Mouse (Mus musculus): Measurements from ENCODE around the gene Hist1h2bm. TPM values are rescaled to one million over a fixed set of nuclear protein-coding genes. Genes with fewer than 3 reads are reported as not detected.
"Not testable (repeated sequence)": the region's sequence is repeated elsewhere in the genome, so short reads cannot be mapped to it uniquely, and the experiment has no call there.

Hist1h2bm gene
- polyA plus RNA-seq, 1 experiment from 2014 or later, result not detected

DNA sequence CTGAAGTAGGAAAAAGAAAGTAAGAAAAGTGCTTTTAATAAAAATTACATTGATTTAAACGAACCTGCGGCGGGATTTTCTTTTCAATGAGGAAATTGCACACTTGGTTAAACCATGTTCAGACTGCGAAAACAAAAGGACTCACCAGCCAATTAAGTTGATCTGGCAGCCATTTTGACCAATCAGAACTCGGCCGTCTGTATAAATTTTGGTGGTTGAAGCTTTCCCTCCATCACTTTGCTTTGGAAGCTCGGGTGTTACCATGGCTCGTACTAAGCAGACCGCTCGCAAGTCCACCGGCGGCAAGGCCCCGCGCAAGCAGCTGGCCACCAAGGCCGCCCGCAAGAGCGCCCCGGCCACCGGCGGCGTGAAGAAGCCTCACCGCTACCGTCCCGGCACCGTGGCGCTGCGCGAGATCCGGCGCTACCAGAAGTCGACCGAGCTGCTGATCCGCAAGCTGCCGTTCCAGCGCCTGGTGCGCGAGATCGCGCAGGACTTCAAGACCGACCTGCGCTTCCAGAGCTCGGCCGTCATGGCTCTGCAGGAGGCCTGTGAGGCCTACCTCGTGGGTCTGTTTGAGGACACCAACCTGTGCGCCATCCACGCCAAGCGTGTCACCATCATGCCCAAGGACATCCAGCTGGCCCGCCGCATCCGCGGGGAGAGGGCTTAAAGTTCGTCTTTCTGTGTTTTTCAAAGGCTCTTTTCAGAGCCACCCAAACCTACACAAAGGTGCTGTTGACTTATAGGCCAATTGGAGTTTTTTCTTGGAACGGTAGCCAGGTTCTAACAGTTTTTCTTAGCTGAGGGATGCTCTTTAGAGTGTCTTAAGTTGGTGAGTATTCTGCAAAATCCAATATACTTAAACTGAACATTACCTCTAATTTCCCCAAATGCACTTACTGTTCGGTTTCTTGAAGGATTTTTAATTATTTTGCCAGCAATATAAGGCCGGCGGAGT, 4.2 kb upstream of the Hist1h2bm start, which contains the start of gene Hist1h3h:
Gene Hist1h3h (plus strand): TSS at position 263 of the 961 bp plus-strand sequence.
- in situ Hi-C loops (cut with MboI; ENCODE audit: low pct_unique_long_range_greater_than_20kb), result loop anchor here (10.0 kb wide), 3 partner anchors 553 to 1817 kb away; partner anchors contain the start of genes Abt1, Hist1h2af, Hist1h3g and Hist1h4h
- ATAC-seq, result peak; percentile 23
- H3K27me3 ChIP-seq, result not testable (repeated sequence)
- CTCF ChIA-PET, result interaction anchor here (1.7 kb wide), 1 partner anchor 16 kb away, joined by 4 read pairs; no protein-coding TSS in a partner anchor
- POLR2A ChIA-PET, result interaction anchor here (1.1 to 1.2 kb wide), 2 partner anchors 16 to 19 kb away, joined by 3 read pairs; no protein-coding TSS in a partner anchor
- DNase-seq (ENCODE audit: low read depth, low spot score), result peak; percentile 94

DNA sequence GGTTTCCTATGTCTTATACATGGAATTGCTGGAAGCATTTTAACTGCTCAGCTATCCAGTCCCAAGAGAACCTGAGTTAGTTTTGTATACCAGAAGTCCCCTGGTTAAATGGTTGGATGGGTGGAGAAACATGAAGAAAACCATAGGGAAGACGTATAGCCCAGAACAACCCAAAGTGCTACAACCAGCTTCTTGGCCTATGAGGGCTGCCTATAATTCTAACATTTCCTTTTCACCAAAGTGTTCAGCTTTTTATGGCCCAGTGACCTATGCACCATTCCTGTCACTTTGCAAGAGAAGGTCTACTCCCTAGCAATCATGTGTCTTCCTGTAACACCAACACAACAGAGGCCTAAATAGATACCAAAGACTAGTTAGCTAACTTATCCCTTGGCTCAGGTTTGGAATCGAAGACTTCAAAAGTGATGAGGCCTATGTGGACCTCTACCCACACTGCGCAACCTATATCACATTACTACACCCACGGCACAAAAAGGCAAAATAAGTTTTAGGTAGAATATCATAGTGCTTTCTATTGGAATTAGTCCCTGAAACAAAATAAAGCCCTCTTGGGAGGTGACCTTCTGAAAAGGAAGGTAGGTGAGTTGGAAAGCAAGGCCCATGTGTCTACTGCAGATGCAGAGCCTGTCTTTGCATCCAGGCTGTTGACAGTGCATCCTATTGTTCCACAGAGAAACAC, 3.3 kb upstream of the Hist1h2bm start:
- TF ChIP-seq CTCF (IDR thresholded peaks at IDR 0.05), result no peak
- in situ Hi-C loops (cut with MboI; ENCODE audit: low pct_unique_long_range_greater_than_20kb), result loop anchor here (10.0 kb wide), 3 partner anchors 554 to 1816 kb away; partner anchors contain the start of genes Abt1, Hist1h2af, Hist1h3g and Hist1h4h
- ATAC-seq, result no peak
- no peaks in the 10 kb centered on the region for H3K27me3 ChIP-seq
- no peak for DNase-seq (ENCODE audit: low read depth, low spot score)
- CTCF ChIA-PET, result interaction anchor here (1.7 kb wide), 1 partner anchor 15 kb away, joined by 4 read pairs; no protein-coding TSS in a partner anchor
- POLR2A ChIA-PET, result interaction anchor here (1.1 to 1.2 kb wide), 2 partner anchors 15 to 18 kb away, joined by 3 read pairs; no protein-coding TSS in a partner anchor

DNA sequence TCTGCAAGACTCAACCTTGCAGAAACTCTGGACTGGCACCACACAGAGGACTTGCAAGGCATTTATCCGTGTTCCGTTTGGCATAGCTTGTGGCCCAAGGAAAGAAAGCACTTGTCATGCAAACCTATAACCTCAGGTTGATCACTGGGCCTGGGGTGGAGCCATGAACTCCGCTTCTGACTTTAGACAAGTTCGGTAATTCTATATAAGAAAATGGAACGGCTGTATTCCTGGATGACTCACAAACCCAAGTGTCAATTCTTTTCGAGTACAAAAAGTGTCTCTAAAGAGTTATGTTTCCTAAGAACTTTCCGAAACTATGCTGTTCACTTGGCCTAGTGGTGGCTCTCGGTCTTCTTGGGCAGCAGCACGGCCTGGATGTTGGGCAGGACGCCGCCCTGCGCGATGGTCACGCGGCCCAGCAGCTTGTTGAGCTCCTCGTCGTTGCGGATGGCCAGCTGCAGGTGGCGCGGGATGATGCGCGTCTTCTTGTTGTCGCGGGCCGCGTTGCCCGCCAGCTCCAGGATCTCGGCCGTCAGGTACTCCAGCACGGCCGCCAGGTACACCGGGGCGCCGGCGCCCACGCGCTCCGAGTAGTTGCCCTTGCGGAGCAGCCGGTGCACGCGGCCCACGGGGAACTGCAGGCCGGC, 612 bp upstream of the Hist1h2bm start:
- peak; percentile 3 for ATAC-seq
- DNase-seq (ENCODE audit: low read depth, low spot score), result not testable (repeated sequence)
- CTCF ChIA-PET, result interaction anchor here (1.2 to 1.7 kb wide), 3 partner anchors 10 to 16 kb away, joined by 4 read pairs; no protein-coding TSS in a partner anchor

DNA sequence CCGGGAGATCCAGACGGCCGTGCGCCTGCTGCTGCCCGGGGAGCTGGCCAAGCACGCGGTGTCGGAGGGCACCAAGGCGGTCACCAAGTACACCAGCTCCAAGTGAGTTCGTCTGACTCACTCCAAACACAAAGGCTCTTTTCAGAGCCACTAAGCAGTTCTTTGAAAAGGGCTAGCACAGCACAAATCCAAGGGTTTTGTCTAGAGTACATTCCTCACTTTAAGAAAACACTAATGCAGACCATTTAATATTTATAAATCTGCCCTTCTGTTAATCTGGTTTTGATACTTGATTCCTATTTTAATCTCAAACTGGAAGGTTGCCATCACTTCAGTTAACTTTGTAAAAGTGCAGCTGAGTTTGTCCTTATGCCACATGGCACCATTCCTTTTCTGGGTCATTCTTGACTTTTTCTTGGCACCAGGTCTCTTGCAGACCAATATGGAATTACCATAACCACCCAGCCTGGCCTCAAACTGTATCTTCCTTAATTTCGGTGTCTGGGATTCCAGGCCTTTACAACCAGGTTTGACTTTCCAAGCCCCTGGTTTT, 605 bp downstream of the Hist1h2bm start:
- in situ Hi-C loops (cut with MboI; ENCODE audit: low pct_unique_long_range_greater_than_20kb), result loop anchor here (10.0 kb wide), 1 partner anchor 538 kb away; no protein-coding TSS in a partner anchor
- ATAC-seq (peak; percentile 19), DNase-seq (ENCODE audit: low read depth, low spot score) (no peak)
- ChIA-PET POLR2A (no interaction called here), CTCF (interaction anchor here (0.9 kb wide), 1 partner anchor 11 kb away, joined by 3 read pairs; no protein-coding TSS in a partner anchor)
- TF ChIP-seq CTCF (IDR thresholded peaks at IDR 0.05), result no peak
- H3K27me3 ChIP-seq, result no peaks in the 10 kb centered on the region

More for the DNA sequence above, 612 bp upstream of the Hist1h2bm start:
- in situ Hi-C loops (cut with MboI; ENCODE audit: low pct_unique_long_range_greater_than_20kb), result loop anchor here (10.0 kb wide), 1 partner anchor 536 kb away; no protein-coding TSS in a partner anchor
- POLR2A ChIA-PET, result interaction anchor here (0.6 to 0.8 kb wide), 2 partner anchors 59 to 1861 kb away, joined by 3 to 4 read pairs; partner anchors contain the start of gene Hist1h1b
- peak; percentile 30 for TF ChIP-seq CTCF (IDR thresholded peaks at IDR 0.05)
- H3K27me3 ChIP-seq, result not testable (repeated sequence)

DNA sequence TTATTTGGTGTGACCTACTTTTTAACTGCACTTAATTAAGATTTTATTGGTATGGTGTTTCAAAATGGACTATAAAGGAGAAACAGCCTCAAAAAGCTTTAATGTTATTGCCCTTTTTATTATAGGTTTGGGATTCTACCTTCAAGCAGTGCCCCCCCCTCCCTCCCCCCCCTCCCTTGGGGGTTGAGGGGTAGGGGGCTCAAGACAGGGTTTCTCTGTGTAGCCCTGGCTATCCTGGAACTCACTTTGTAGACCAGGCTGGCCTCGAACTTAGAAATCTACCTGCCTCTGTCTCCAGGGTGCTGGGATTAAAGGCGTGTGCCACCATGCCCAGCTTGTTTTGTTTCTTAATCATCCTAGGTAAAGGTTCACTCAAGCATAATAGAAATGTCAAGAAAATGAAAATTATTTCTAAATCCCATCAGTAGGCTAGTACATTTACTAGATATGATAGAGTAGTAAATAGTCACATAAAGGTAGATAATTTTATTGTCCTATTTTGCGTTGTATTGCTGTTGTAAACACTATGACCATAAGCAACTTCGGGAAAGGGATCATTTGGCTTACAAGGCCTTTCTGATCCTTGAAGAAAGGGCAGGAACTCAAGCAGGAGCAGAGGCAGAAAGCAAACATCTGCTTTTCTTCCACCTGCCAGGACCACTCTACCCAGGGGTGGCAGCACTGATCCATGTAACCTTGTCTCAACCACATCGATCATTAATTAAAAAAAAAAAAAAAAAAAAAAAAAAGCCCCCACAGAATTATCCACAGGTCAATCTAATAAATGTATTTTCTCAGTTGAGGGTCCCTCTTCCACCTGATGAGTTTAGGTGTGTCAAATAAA, 1.4 kb downstream of the Hist1h2bm start:
- no peak for DNase-seq (ENCODE audit: low read depth, low spot score)
- ChIA-PET POLR2A (no interaction called here), CTCF (interaction anchor here (0.9 to 1.2 kb wide), 2 partner anchors 11 kb away, joined by 3 read pairs; no protein-coding TSS in a partner anchor)
- peak; percentile 23 for TF ChIP-seq CTCF (IDR thresholded peaks at IDR 0.05)
- ATAC-seq, result no peak
- in situ Hi-C loops (cut with MboI; ENCODE audit: low pct_unique_long_range_greater_than_20kb), result loop anchor here (10.0 kb wide), 1 partner anchor 538 kb away; no protein-coding TSS in a partner anchor
- no peaks in the 10 kb centered on the region for H3K27me3 ChIP-seq

DNA sequence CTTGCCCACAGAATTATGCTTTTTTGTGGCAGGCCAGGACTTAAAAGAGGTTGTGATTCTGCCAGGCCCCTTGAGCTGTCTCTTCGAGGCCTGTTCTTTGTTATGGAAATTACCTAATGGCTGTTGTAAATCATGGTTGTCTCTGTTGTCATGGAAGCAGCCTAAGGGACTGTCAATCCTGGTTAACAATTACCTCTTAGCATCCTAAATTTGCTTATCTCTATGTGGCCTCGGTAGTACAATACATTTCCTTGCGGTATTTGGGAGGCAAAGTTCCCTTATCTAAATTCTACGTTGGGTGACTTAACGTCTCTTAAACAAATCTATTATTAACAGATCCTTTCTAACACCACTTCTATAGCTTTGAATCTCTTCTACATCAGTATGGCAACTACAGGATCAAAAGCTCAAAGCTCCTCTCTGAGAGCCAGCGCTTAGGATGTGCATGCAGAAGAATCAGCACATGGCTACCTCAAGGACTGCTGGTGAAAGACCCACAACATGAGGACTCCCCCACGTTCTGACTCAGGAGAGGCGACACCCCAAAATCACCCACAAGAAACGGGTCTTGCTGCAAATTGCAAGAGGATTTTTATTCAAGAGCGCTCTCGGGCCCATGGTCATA, 6.2 kb downstream of the Hist1h2bm start:
- TF ChIP-seq CTCF (IDR thresholded peaks at IDR 0.05), result no peak
- DNase-seq (ENCODE audit: low read depth, low spot score), result no peak
- in situ Hi-C loops (cut with MboI; ENCODE audit: low pct_unique_long_range_greater_than_20kb), result loop anchor here (10.0 kb wide), 1 partner anchor 543 kb away; no protein-coding TSS in a partner anchor
- ChIA-PET CTCF (no interaction called here), POLR2A (interaction anchor here (0.6 kb wide), 1 partner anchor 16 kb away, joined by 4 read pairs; no protein-coding TSS in a partner anchor)
- H3K27me3 ChIP-seq, result no peaks in the 10 kb centered on the region
- no peak for ATAC-seq

DNA sequence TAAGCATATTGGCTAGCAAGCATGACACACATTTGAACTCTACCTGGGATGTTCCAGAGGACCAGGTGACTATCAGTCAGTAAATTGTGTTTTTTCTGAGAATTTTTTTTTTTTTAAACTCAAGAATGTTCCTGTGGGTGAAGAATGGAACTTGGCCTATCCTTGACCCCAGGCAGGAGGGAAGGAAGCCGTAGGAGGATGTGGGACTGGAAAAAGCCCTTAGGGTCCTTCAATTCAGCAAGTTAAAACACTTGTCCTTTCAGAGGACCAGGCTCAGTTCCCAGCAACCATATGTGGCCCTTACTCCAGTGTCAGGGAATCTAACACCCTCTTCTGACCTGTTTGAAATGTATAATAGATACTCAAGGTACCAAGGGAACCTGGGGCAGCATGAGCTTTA, 7.7 kb downstream of the Hist1h2bm start:
- ChIA-PET CTCF (no interaction called here), POLR2A (no interaction called here)
- DNase-seq (ENCODE audit: low read depth, low spot score) (no peak), ATAC-seq (no peak)
- TF ChIP-seq CTCF (IDR thresholded peaks at IDR 0.05), result no peak
- in situ Hi-C loops (cut with MboI; ENCODE audit: low pct_unique_long_range_greater_than_20kb), result loop anchor here (10.0 kb wide), 1 partner anchor 545 kb away; no protein-coding TSS in a partner anchor
- no peaks in the 10 kb centered on the region for H3K27me3 ChIP-seq

DNA sequence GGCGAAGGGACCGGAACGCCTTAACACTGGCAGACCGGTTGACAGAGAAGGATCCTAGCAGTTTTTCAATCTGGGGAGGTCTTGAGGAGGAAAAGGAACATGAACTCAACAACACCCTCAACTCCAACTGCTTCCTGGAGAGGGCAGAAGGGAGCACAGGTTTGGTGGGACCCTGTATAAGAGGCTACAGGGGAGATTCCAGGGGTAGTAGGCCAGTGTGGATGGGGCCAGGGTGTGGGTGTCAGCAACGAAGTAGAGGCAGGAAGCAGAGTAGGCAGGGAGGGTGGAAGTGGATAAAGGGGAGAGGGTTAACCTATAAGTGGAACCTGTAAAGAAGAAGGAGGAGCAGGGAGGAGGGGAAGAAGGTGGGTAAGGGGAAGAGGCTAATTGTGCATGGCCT, 11.6 kb downstream of the Hist1h2bm start:
- DNase-seq (ENCODE audit: low read depth, low spot score) (no peak), ATAC-seq (no peak)
- ChIA-PET CTCF (interaction anchor here (0.7 to 1.3 kb wide), 4 partner anchors 9 to 15 kb away, joined by 3 to 4 read pairs (median 4); partner anchors contain the start of gene Hist1h2bm), POLR2A (interaction anchor here (1.1 kb wide), 1 partner anchor 15 kb away, joined by 3 read pairs; no protein-coding TSS in a partner anchor)
- peak; percentile 10 for TF ChIP-seq CTCF (IDR thresholded peaks at IDR 0.05)
- in situ Hi-C loops (cut with MboI; ENCODE audit: low pct_unique_long_range_greater_than_20kb), result loop anchor here (10.0 kb wide), 1 partner anchor 301 kb away; the partner anchor contains the start of genes Hist1h2ah and Hist1h2bk
- no peaks in the 10 kb centered on the region for H3K27me3 ChIP-seq
